Mouse (Mus musculus) testis, adult 2 months (tissue): ENCODE measurements around the gene Gm5771. TPM values are rescaled to one million over a fixed set of nuclear protein-coding genes. Genes with fewer than 3 reads are reported as not detected.
"Not testable (repeated sequence)": the region's sequence is repeated elsewhere in the genome, so short reads cannot be mapped to it uniquely, and the experiment has no call there.

Experiments
- H3K27ac ChIP-seq: fragments of 200-500 bp; 2 replicates; pipeline ENCODE4 v1.5.1; 2012; ENCODE audit warnings: low read depth, low read length; ENCODE audit not compliant: control insufficient read depth, insufficient read depth
- H3K27me3 ChIP-seq: fragments of 200-500 bp; 2 replicates; pipeline ENCODE4 v1.6.1; 2012; ENCODE audit warnings: mild to moderate bottlenecking, low read length, moderate library complexity; ENCODE audit not compliant: control insufficient read depth, insufficient read depth
- H3K36me3 ChIP-seq: fragments of 200-500 bp; 2 replicates; pipeline ENCODE4 v1.6.1; 2012; ENCODE audit warnings: mild to moderate bottlenecking, low read length; ENCODE audit not compliant: control insufficient read depth, insufficient read depth
- H3K4me1 ChIP-seq: fragments of 200-500 bp; 2 replicates; pipeline ENCODE4 v1.6.1; 2012; ENCODE audit warnings: low read length; ENCODE audit not compliant: control insufficient read depth, insufficient read depth
- H3K4me3 ChIP-seq: fragments of 200-500 bp; 2 replicates; pipeline ENCODE4 v1.5.1; 2012; ENCODE audit warnings: low read depth, mild to moderate bottlenecking, low read length, moderate library complexity, mixed read lengths; ENCODE audit not compliant: control insufficient read depth
- CTCF ChIP-seq: fragments of 200-500 bp; IDR thresholded peaks from 2 replicates; pipeline ENCODE4 v1.5.1; 2012; ENCODE audit warnings: low read depth, mild to moderate bottlenecking, inconsistent platforms, low read length, moderate library complexity; ENCODE audit not compliant: control insufficient read depth, insufficient read depth, insufficient replicate concordance
- POLR2A ChIP-seq: fragments of 200-500 bp; IDR thresholded peaks from 2 replicates; pipeline ENCODE4 v1.6.1; 2012; ENCODE audit warnings: low read depth, mild to moderate bottlenecking, inconsistent platforms, low read length, moderate library complexity; ENCODE audit not compliant: control insufficient read depth
- polyA plus RNA-seq: library from polyadenylated mRNA; depleted of rRNA; stranded (reverse); fragments of >200 nt; gene quantifications from 2 replicates; pipeline ENCODE4 v1.2.3, GENCODE M21; 2012; rRNA removed

Gene Gm5771
- not detected in 2 replicates for polyA plus RNA-seq

DNA sequence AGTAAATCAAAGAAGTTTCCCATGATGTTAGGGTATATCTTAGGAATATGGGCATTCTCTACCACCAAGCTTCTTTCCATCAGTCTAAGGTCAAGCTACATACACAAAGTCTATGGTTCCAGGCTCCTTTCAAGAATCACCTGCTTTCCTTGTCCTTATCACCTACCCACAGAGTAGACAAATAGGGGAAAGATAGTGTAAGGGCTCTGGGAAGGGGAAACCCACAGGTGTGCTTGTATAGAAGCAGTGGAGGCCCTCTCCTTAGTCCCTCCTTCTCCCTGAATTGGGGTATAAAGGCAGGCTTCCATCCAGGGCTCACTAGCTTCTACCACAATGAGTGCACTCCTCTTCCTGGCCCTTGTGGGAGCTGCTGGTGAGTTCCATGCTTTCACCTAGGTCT, at the start of gene Gm5771:
Gm5771 (plus strand) TSS at position 301 of the 400 bp plus-strand sequence.
- not testable (repeated sequence) for H3K27me3 ChIP-seq, H3K36me3 ChIP-seq, H3K27ac ChIP-seq, H3K4me3 ChIP-seq, H3K4me1 ChIP-seq

DNA sequence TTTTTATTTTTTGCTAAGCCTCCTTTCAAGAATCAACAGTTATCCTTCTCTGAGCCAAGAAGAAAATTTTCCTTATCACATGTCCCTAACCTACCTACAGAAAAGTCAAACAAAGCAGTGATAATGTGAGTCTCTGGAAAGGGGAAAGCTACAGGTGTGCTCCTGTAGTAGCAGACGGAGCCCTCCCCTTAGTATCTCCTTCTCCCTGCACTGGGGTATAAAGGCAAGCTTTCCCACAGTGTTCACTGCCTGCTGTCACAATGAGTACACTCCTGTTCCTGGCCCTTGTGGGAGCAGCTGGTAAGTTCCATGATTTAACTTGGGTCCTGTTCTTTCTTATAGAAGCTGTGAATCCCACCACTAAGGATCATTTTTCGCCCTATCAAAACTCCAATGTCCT, 38.2 kb upstream of the Gm5771 start, which contains the start of gene Try10:
Try10 (plus strand) TSS at position 174 of the 400 bp plus-strand sequence.
- Histone ChIP-seq H3K36me3 (no peaks in the 10 kb centered on the region), H3K4me1 (no peaks in the 10 kb centered on the region), H3K4me3 (no peak within 1 kb of the TSS), H3K27ac (no peak within 1 kb of the TSS), H3K27me3 (no peaks in the 10 kb centered on the region)
- TF ChIP-seq CTCF: no peak
- no peak for TF ChIP-seq POLR2A

DNA sequence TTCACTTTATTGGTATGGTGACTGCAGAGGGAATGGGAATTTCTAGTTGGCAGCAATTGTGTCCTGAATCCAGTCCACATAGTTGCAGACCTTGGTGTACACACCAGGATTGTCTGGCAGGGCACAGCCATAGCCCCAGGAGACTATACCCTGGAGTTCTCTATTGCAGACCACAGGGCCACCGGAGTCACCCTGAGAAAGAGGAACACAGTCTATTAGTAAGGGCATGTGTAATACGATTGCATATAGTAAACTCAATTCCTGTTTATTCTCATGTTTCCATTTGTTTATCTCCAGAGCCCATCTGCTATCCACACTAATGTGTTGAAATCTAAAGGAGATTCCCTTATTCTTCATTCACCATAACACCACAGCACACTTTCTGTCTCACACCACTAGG, 18.4 kb upstream of the Gm5771 start:
- H3K4me1 ChIP-seq, H3K27me3 ChIP-seq: not testable (repeated sequence)

DNA sequence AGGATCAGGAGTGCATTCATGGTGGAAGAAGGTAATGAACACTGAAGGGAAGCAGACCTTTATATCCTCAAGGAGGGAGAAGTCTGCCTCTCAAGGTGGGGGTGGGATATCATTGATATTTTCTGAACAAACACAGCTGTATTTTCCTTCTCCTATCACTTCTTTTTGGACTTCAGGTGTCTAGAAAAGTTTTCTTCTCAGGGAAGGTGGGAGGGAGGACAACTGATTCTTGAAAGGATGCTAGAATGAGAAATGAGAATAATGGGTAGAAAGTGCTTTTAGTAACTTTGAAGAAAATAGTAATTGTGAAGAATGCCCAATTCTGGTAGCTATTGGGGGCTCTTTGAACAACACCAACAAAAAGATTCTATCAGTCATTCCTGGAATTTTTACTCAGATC, 14.6 kb upstream of the Gm5771 start, which contains the start of gene Prss3:
Prss3 (minus strand) TSS at position 101 of the 400 bp plus-strand sequence.
- not testable (repeated sequence) for H3K36me3 ChIP-seq, H3K4me3 ChIP-seq, H3K27ac ChIP-seq, H3K4me1 ChIP-seq, H3K27me3 ChIP-seq

More for the DNA sequence above, 18.4 kb upstream of the Gm5771 start:
- not testable (repeated sequence) for H3K27ac ChIP-seq, H3K36me3 ChIP-seq, H3K4me3 ChIP-seq

DNA sequence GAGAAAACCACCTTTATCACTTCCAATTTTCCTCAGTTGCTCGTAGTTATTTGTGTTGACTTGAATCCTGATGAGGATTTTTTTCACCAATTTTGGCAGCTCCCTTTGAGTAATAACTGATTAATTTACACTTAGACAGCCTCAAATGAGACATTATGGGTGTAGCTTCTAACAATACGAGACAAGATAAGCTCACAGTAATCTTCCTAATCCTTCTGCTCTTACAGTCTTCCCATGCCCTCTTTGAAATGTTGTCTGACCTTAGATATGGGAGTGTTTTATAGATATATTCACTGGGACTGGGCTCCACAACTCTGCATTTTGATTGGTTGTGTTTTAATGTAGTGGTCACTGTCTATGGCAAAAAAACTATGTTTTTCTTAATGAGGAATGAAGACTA, 5.4 kb upstream of the Gm5771 start:
- H3K36me3 ChIP-seq: no peaks in the 10 kb centered on the region
- no peak overlapping the region for H3K4me3 ChIP-seq
- no peaks in the 10 kb centered on the region for H3K4me1 ChIP-seq
- H3K27me3 ChIP-seq: no peaks in the 10 kb centered on the region
- H3K27ac ChIP-seq: no peak overlapping the region
- no peak for TF ChIP-seq CTCF
- TF ChIP-seq POLR2A: no peak

DNA sequence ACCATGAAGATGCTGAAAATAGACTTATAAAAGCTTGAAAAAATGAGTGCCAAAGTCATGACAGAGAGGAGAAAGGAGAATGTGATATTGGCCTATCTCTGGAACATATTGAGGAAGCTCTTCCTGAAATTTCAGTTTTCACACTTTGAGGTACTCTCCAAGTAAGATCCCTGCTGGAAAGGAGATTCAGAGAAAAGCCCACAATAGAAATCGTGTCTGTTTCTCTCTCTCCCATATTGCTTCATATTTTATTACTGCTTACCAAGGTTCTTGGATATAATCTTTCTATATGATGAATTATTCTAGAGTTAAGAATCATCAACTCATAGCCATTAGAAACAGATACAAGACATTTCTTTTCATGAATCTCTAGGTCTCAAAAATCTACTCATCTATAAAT, 516 bp upstream of the Gm5771 start:
- not testable (repeated sequence) for H3K27ac ChIP-seq, H3K36me3 ChIP-seq, H3K4me1 ChIP-seq, H3K4me3 ChIP-seq, H3K27me3 ChIP-seq

DNA sequence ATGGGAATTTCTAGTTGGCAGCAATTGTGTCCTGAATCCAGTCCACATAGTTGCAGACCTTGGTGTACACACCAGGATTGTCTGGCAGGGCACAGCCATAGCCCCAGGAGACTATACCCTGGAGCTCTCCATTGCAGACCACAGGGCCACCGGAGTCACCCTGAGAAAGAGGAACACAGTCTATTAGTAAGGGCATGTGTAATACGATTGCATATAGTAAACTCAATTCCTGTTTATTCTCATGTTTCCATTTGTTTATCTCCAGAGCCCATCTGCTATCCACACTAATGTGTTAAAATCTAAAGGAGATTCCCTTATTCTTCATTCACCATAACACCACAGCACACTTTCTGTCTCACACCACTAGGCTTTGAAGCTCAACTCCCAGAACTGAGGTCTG, 50.1 kb downstream of the Gm5771 start:
- H3K27me3 ChIP-seq, H3K4me1 ChIP-seq, H3K4me3 ChIP-seq, H3K36me3 ChIP-seq, H3K27ac ChIP-seq: not testable (repeated sequence)

DNA sequence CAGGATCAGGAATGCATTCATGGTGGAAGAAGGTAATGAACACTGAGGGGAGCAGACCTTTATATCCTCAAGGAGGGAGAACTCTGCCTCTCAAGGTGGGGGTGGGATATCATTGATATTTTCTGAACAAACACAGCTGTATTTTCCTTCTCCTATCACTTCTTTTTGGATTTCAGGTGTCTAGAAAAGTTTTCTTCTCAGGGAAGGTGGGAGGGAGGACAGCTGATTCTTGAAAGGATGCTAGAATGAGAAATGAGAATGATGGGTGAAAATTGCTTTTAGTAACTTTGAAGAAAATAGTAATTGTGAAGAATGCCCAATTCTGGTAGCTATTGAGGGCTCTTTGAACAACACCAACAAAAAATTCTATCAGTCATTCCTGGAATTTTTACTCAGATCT, 53.9 kb downstream of the Gm5771 start, which contains the start of gene Gm10334:
Gm10334 (minus strand) TSS at position 101 of the 400 bp plus-strand sequence.
- not testable (repeated sequence) for H3K4me3 ChIP-seq, H3K27me3 ChIP-seq, H3K27ac ChIP-seq, H3K36me3 ChIP-seq, H3K4me1 ChIP-seq

Other genes with a start within 250 kb of the Gm5771 start
- gene Try4, start 90.1 kb upstream of the Gm5771 start, polyA plus RNA-seq: 0.49 and 2.0 TPM in 2 replicates
- gene Try5, start 75.5 kb upstream of the Gm5771 start, polyA plus RNA-seq: 12.1 TPM in 2 replicates
- not detected in 2 replicates for gene Try10, start 38.3 kb upstream of the Gm5771 start, polyA plus RNA-seq
- gene Prss3, start 14.7 kb upstream of the Gm5771 start, polyA plus RNA-seq: not detected in 2 replicates
- not detected in 2 replicates for gene Gm10334, start 53.8 kb downstream of the Gm5771 start, polyA plus RNA-seq
- gene Prss1, start 66.6 kb downstream of the Gm5771 start, polyA plus RNA-seq: not detected in 2 replicates
- 1.3 and 2.9 TPM in 2 replicates for gene Prss2, start 129.4 kb downstream of the Gm5771 start, polyA plus RNA-seq
- gene Ephb6, start 213.1 kb downstream of the Gm5771 start, polyA plus RNA-seq: 3.2 and 3.3 TPM in 2 replicates
- gene Trpv6, start 244.0 kb downstream of the Gm5771 start, polyA plus RNA-seq: 0.42 and 3.0 TPM in 2 replicates